Mouse (Mus musculus) heart, adult 2 months (tissue): ENCODE measurements around the gene Tenm4. TPM values are rescaled to one million over a fixed set of nuclear protein-coding genes. Genes with fewer than 3 reads are reported as not detected.

Experiments used
- DNase-seq, 2 experiments: peaks; one replicate each; pipeline ENCODE4 v3.0.0; 2021
- H3K27ac ChIP-seq: fragments of 200-600 bp; 2 replicates; pipeline ENCODE4 v1.8.1; 2022
- H3K27me3 ChIP-seq: fragments of 200-500 bp; 2 replicates; pipeline ENCODE4 v1.6.1; 2012; ENCODE audit warnings: mild to moderate bottlenecking, low read length, inconsistent platforms, mixed read lengths; ENCODE audit not compliant: control insufficient read depth, insufficient read depth
- H3K36me3 ChIP-seq: fragments of 200-500 bp; 2 replicates; pipeline ENCODE4 v1.6.1; 2012; ENCODE audit warnings: low read length, inconsistent platforms; ENCODE audit not compliant: control insufficient read depth, insufficient read depth
- H3K4me1 ChIP-seq: fragments of 200-500 bp; 2 replicates; pipeline ENCODE4 v1.6.1; 2011; ENCODE audit warnings: low read length; ENCODE audit not compliant: control insufficient read depth, insufficient read depth
- H3K4me3 ChIP-seq: fragments of 200-600 bp; 2 replicates; pipeline ENCODE4 v1.8.1; 2022
- H3K79me2 ChIP-seq: fragments of 200-500 bp; replicated peaks from 2 replicates; pipeline ENCODE4 v1.6.1; 2012; ENCODE audit warnings: mild to moderate bottlenecking, inconsistent platforms, low read length, moderate library complexity, mixed read lengths; ENCODE audit not compliant: control insufficient read depth, insufficient read depth
- H3K9ac ChIP-seq: fragments of 200-500 bp; 2 replicates; pipeline ENCODE4 v1.6.1; 2012; ENCODE audit warnings: low read depth, mild to moderate bottlenecking, control low read depth, inconsistent platforms, low read length, mixed read lengths
- CTCF ChIP-seq: fragments of 200-600 bp; IDR thresholded peaks from 2 replicates; pipeline ENCODE4 v1.8.1; 2022; ENCODE audit warnings: antibody characterized with exemption, mild to moderate bottlenecking, moderate library complexity
- EP300 ChIP-seq: fragments of 200-500 bp; IDR thresholded peaks from 2 replicates; pipeline ENCODE4 v1.6.1; 2011; ENCODE audit warnings: low read depth, low read length, control low read depth; ENCODE audit not compliant: insufficient read depth
- POLR2A ChIP-seq: fragments of 200-500 bp; IDR thresholded peaks from 2 replicates; pipeline ENCODE4 v1.6.1; 2011; ENCODE audit warnings: mild to moderate bottlenecking, low read depth, low read length, control low read depth; ENCODE audit not compliant: insufficient read depth
- WGBS: fragments of 180-500 bp; shearing (Covaris S2); methylation state at CpG from one replicate; pipeline ENCODE4 v1.1.7; 2018; 5-methylcytosine and 5-hydroxymethylcytosine counted together
- intact Hi-C: fragments of 180-260 bp; cut with DNase I; formaldehyde crosslinking; loops from one replicate; pipeline ENCODE4 v1.15.1; 2025
- polyA plus RNA-seq: library from polyadenylated mRNA; depleted of rRNA; stranded (reverse); fragments of >200 nt; gene quantifications from 2 replicates; pipeline ENCODE4 v1.2.3, GENCODE M21; 2012
- total RNA-seq, 2 experiments: library from RNA; stranded (reverse); gene quantifications; 2 replicates each; pipeline ENCODE4 v1.2.3; 2021

The Tenm4 gene
- total and polyA plus RNA-seq, 3 experiments = 0.34 to 1.3 (median 0.74) TPM

DNA sequence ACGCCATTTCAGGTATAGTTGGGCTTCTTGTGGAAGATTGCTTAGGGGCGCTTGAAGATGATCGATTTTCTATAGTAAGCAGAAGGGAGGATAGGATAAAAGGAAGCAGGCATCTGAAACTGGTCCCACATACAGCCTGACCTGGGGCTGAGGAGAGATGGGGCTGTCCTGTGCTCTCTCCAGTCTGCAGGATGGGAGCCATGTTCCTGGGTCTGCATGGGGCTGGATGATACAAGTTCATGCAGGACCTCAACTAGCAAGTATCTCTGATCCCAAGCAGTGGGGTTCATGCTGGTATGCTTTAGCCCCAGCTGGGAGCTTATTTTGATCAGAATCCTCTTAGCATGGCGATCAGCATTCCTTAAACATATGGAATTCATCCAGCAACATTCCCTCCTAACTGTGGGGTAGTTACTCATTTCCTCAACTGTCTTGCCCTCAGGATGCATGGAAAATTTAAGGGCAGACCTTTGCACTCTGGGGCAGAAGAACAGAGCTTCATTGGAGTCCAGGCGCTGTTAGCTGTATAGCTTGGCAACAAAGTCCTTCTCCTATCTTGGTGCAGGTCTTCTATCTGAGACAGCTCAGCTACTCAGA is 361.9 kb downstream of the Tenm4 start:
- Histone ChIP-seq H3K4me3 (no peak overlapping the region), H3K79me2 (no peaks in the 10 kb centered on the region), H3K36me3 (no peaks in the 10 kb centered on the region), H3K4me1 (no peaks in the 10 kb centered on the region), H3K27ac (no peak overlapping the region), H3K27me3 (no peaks in the 10 kb centered on the region), H3K9ac (no peak overlapping the region)
- intact Hi-C loops = no loop called here
- TF ChIP-seq POLR2A = no peak
- no peak for TF ChIP-seq CTCF
- TF ChIP-seq EP300 = no peak
- no peak for DNase-seq
- WGBS = 77% methylated on average over 5 of the region's 5 CpGs

DNA sequence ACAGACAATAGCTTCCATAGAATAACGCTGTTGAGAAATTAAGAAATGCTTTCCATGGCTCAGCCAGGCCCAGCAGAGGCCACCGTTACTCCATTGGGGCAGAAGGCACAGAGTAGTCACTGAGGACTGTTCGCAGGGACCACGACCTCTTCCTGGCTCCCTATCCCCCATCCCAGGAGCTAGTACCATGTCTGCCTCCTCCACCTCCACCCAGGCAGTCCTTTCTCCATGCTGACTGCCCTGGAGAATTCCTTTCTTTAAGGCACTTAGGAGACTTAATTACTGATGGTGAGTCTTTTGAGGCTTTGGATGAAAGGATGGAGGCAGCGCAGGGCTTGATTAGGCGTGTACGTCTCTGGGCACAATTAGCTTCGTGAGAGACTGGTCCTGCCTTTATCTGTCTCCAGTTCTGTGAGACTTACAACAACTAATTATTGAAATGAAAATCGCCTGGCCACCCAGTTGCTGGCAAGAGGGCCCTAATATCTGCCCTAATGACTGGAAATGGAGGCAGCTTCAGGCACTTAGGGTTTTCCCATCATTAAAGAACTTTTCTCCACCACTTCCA is 365.4 kb downstream of the Tenm4 start:
- H3K9ac ChIP-seq = no peak overlapping the region
- no peaks in the 10 kb centered on the region for H3K36me3 ChIP-seq
- no peaks in the 10 kb centered on the region for H3K27me3 ChIP-seq
- WGBS = 86% methylated on average over 9 of the region's 9 CpGs
- intact Hi-C loops = no loop called here
- no peaks in the 10 kb centered on the region for H3K79me2 ChIP-seq
- H3K4me3 ChIP-seq = no peak overlapping the region
- no peak for DNase-seq
- TF ChIP-seq POLR2A = no peak
- no peak for TF ChIP-seq CTCF
- TF ChIP-seq EP300 = no peak
- H3K4me1 ChIP-seq = no peaks in the 10 kb centered on the region
- H3K27ac ChIP-seq = no peak overlapping the region

DNA sequence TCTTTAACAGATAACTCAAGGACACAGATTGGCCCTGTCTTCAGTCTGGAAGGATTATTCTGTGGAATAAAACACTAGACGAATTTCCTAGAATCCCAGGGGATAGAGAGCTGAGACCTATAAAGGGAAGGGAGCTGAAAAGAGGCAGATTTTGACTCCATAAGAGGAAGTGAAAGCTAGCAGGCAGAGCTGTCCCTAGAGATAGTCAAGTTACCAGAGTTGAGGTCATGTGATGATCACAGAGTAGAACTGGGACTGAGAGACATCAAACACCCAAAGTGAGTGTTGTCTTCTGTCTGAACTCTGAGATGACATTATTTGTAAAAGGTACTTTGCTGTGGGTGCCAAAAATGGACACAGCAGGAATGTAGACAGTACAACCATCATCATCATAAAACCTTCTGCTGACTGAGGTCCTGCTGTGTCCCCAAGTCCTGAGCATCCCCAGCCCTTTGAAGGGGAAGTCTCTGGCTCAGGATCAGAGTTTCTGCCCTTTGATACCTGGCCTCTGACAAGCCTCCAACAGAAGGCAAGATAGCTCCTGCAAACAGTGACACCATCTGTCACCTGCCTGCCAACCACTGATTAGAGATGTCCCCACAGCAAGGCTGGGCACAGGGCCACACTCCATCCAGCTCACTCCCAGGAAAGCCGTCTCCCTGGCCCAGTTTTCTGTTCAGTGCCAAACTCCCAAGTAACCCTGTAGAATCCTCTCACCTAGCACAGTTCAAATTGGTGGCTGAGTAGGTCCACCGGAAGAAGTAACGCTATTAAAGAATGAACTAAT is 368.4 kb downstream of the Tenm4 start:
- Histone ChIP-seq H3K79me2 (no peaks in the 10 kb centered on the region), H3K4me3 (no peak overlapping the region), H3K4me1 (no peaks in the 10 kb centered on the region), H3K27me3 (no peaks in the 10 kb centered on the region), H3K9ac (no peak overlapping the region), H3K36me3 (no peaks in the 10 kb centered on the region), H3K27ac (no peak overlapping the region)
- no peak for TF ChIP-seq CTCF
- no peak for TF ChIP-seq POLR2A
- TF ChIP-seq EP300 = no peak
- DNase-seq = no peak
- intact Hi-C loops = no loop called here
- WGBS = 71% methylated on average over 4 of the region's 4 CpGs

DNA sequence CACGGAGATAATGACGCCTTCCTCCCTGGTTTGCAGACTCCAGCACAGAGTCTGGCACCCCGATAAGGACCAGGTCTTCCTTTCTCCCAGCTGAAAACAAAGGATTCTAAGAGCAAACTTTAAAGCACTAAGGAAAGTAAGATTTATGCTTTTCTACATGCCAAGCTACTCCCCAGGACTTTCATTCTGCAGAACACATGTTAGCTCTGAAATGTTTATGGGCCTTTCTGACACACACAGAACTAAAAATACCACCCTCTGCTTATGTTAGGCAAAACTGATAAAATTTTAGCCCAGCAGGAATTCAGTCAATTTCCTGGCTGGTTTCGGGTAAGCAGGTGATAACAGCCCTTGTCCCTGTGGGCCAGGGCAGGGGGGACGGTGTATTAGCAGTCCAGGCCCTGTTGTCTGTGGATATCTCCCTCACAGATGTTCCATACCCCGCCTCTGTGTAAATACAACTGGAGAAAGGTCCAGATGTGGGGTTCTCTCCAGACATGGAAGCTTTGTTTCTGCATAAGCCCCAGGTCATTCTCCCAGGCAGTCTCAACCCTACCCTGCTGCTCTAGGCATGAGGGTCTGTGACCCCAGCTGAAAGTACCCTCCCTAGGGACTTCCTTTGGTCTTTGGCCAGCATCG is 369.5 kb downstream of the Tenm4 start:
- no peaks in the 10 kb centered on the region for H3K79me2 ChIP-seq
- no peak overlapping the region for H3K27ac ChIP-seq
- H3K27me3 ChIP-seq = no peaks in the 10 kb centered on the region
- intact Hi-C loops = no loop called here
- H3K4me1 ChIP-seq = no peaks in the 10 kb centered on the region
- no peak overlapping the region for H3K9ac ChIP-seq
- no peak overlapping the region for H3K4me3 ChIP-seq
- no peak for DNase-seq
- TF ChIP-seq POLR2A = no peak
- WGBS = 54% methylated on average over 7 of the region's 7 CpGs
- no peaks in the 10 kb centered on the region for H3K36me3 ChIP-seq

DNA sequence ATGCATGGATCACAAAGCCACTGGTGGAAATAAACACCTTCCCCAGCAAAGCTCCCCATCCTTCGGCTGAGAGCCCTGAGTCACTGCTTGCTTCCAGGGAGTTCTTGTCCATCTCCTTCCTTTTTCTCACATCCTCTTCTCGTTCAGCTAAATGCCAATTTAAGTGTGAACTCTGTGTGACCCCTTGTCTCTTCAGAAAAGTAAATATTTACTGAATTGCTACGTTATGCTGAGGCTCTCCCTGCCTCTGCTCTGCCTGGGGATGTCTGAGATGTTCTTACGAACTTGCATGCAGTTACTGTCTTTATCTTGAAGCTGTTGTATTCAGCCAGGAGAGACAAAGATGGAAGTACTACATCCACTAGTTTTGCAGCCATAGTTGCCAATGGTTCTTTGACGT is 374.9 kb downstream of the Tenm4 start:
- Histone ChIP-seq H3K9ac (no peak overlapping the region), H3K36me3 (no peaks in the 10 kb centered on the region), H3K27ac (no peak overlapping the region), H3K4me1 (no peaks in the 10 kb centered on the region), H3K79me2 (no peaks in the 10 kb centered on the region), H3K27me3 (no peaks in the 10 kb centered on the region), H3K4me3 (no peak overlapping the region)
- no peak for TF ChIP-seq POLR2A
- TF ChIP-seq CTCF = no peak
- TF ChIP-seq EP300 = no peak
- 46% methylated on average over 5 of the region's 5 CpGs for WGBS
- intact Hi-C loops = no loop called here
- no peak for DNase-seq
